Comparison of ENCODE assay signal across 7 mouse cellular contexts in the genomic region with DNA sequence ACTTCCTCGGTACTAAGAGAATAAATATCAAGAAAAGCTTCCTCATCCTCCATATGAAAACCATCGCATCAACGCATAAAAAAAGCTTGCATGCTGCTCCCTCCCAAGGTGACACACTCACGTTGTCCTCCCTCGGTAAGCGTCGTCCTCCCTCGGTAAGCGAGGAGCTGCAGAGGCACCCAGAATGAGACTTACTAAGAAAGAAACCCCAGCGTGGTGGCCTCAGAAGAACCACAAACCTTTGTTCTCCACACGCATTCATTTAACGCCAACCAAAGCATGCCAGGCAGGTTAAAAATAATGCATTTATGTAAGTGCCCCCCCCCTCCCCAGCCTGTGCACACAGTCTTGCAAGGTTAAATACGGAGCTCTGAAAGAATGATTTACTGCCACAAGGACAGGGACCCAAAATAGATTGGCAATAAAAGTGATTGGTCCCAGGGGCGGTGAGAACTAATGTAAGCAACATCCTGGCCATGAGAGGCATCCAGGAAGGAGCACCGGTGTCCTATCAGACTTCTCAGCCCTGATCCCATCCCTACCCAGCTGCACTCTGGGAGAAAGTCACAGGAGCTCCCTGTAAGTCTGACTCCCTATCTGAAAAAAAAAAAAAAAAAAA. TPM values are rescaled to one million over a fixed set of nuclear protein-coding genes. Genes with fewer than 3 reads are reported as not detected.
DNase-seq lines count a peak whose midpoint lies in the region; ATAC-seq and TF ChIP-seq lines count a peak whose summit lies in the region.

No protein-coding gene starts in this region.

- no peaks in the 10 kb centered on the region for H3K9me3 ChIP-seq in forebrain, postnatal 0 days (ENCODE audit: low read length)
- H3K9me3 ChIP-seq in kidney, embryonic 15.5 days (replicated peaks), result no peaks in the 10 kb centered on the region
- no peaks in the 10 kb centered on the region for H3K9me3 ChIP-seq in stomach, embryonic 15.5 days

- H3K27me3 ChIP-seq in forebrain, postnatal 0 days (ENCODE audit: insufficient read depth, low read length), result no peaks in the 10 kb centered on the region
- no peaks in the 10 kb centered on the region for H3K27me3 ChIP-seq in kidney, embryonic 15.5 days
- H3K27me3 ChIP-seq in stomach, embryonic 15.5 days (replicated peaks), result no peaks in the 10 kb centered on the region

- TF ChIP-seq CTCF in forebrain, postnatal 0 days (IDR thresholded peaks at IDR 0.05; ENCODE audit: low read depth), result no peak

- H3K36me3 ChIP-seq in forebrain, postnatal 0 days (ENCODE audit: insufficient read depth), result no peaks in the 10 kb centered on the region
- no peaks in the 10 kb centered on the region for H3K36me3 ChIP-seq in kidney, embryonic 15.5 days
- no peaks in the 10 kb centered on the region for H3K36me3 ChIP-seq in stomach, embryonic 15.5 days

- peak overlapping the region; percentile 40 for H3K9ac ChIP-seq in forebrain, postnatal 0 days
- H3K9ac ChIP-seq in kidney, embryonic 15.5 days, result 0 out of 2 replicates have a peak overlapping the region, but pooled peaks have one; percentile 10
- no peak overlapping the region for H3K9ac ChIP-seq in stomach, embryonic 15.5 days

- H3K27ac ChIP-seq in forebrain, postnatal 0 days (ENCODE audit: low read depth, low read length), result no peak overlapping the region
- H3K27ac ChIP-seq in kidney, embryonic 15.5 days, result no peak overlapping the region
- no peak overlapping the region for H3K27ac ChIP-seq in stomach, embryonic 15.5 days

- peak overlapping the region; percentile 18; the same call in 1 of the 2 replicates for H3K4me3 ChIP-seq in forebrain, postnatal 0 days (ENCODE audit: low read depth, low read length)
- no peak overlapping the region for H3K4me3 ChIP-seq in kidney, embryonic 15.5 days (replicated peaks)
- no peak overlapping the region for H3K4me3 ChIP-seq in stomach, embryonic 15.5 days (replicated peaks)

- 7% methylated on average over 15 of the region's 15 CpGs for WGBS in forebrain, postnatal 0 days
- 7% methylated on average over 15 of the region's 15 CpGs for WGBS in kidney, embryonic 15.5 days
- WGBS in stomach, embryonic 15.5 days, result 13% methylated on average over 15 of the region's 15 CpGs

- peak overlapping the region; percentile 45 for H3K4me2 ChIP-seq in forebrain, postnatal 0 days (ENCODE audit: low read depth)
- H3K4me2 ChIP-seq in kidney, embryonic 15.5 days, result peak overlapping the region; percentile 24
- peak overlapping the region; percentile 4 for H3K4me2 ChIP-seq in stomach, embryonic 15.5 days

- no peak for ATAC-seq in forebrain, postnatal 0 days
- no peak for ATAC-seq in kidney, embryonic 15.5 days (replicated peaks; ENCODE audit: low FRiP score)
- no peak for ATAC-seq in stomach, embryonic 15.5 days (ENCODE audit: insufficient read depth, low FRiP score, low read depth)
- ATAC-seq in megakaryocyte progenitor cell, adult 5-6 weeks (replicated peaks; ENCODE audit: poor library complexity), result no peak

- H3K4me1 ChIP-seq in forebrain, postnatal 0 days (ENCODE audit: insufficient read depth), result peaks cover 28% of the 10 kb centered on the region
- H3K4me1 ChIP-seq in kidney, embryonic 15.5 days, result peaks cover 51% of the 10 kb centered on the region
- H3K4me1 ChIP-seq in stomach, embryonic 15.5 days, result peaks cover 30% of the 10 kb centered on the region

- DNase-seq in thymus, postnatal 0 days (ENCODE audit: low spot score), result peak; percentile 37
- no peak for DNase-seq in thymus, postnatal 10 days (ENCODE audit: low spot score in 2 of 2)
- DNase-seq in forebrain, postnatal 0 days, result no peak
- DNase-seq in layer of hippocampus, postnatal 10 days (ENCODE audit: low spot score in 2 of 2), result no peak

RNA-seq across cellular contexts. Expression of a gene that starts 3.9 kb away (rescaled TPM):
- polyA plus RNA-seq in thymus, postnatal 0 days (2015; fragmentation: Nextera tagmentation; extraction: Ambion mirVana), result 5.5 and 8.0 TPM in 2 replicates
- 206 and 214 TPM in 2 replicates for total RNA-seq in forebrain, postnatal 0 days (2014; rRNA removed)
- polyA plus RNA-seq in forebrain, postnatal 0 days (2015; fragmentation: Nextera tagmentation; extraction: Ambion mirVana), result 14.1 and 21.9 TPM in 2 replicates
- polyA plus RNA-seq in kidney, embryonic 15.5 days (2015; fragmentation: Nextera tagmentation; extraction: Ambion mirVana), result 27.3 and 28.8 TPM in 2 replicates
- 20.9 and 26.7 TPM in 2 replicates for polyA plus RNA-seq in stomach, embryonic 15.5 days (2015; fragmentation: Nextera tagmentation; extraction: Ambion mirVana)
- 100 to 1,000 TPM; 206 to 216 TPM for total RNA-seq in layer of hippocampus, postnatal 10 days (2021)
- total RNA-seq in megakaryocyte progenitor cell, adult 5-6 weeks (2015), result 18.1 and 19.4 TPM in 2 replicates
- total RNA-seq in megakaryocyte progenitor cell, adult 5-6 weeks (2017), result 17.7 and 20.2 TPM in 2 replicates
